Mouse (Mus musculus): ENCODE results near the gene Crybb1. TPM values are rescaled to one million over a fixed set of nuclear protein-coding genes. Genes with fewer than 3 reads are reported as not detected.

Gene Crybb1
- total RNA-seq, 2 experiments from 2014 or later, result 3.5 to 5.6 TPM

- DNase-seq, result no peak
- intact Hi-C loops (cut with DNase I), result loop anchor here (10.0 kb wide), 1 partner anchor 179 kb away; no protein-coding TSS in a partner anchor
Measured at GRCm38 (mm10) chr5:112235806-112236205, 19.8 kb upstream of the Crybb1 start.

GRCm38 (mm10) chr5:112236631-112237030, 19.0 kb upstream of the Crybb1 start:
- DNase-seq, result no peak
- intact Hi-C loops (cut with DNase I), result loop anchor here (10.0 kb wide), 1 partner anchor 178 kb away; no protein-coding TSS in a partner anchor

- intact Hi-C loops (cut with DNase I), result loop anchor here (10.0 kb wide), 1 partner anchor 177 kb away; no protein-coding TSS in a partner anchor
- peak; percentile 91 for DNase-seq
Measured at GRCm38 (mm10) chr5:112237439-112237838, 18.2 kb upstream of the Crybb1 start.

- intact Hi-C loops (cut with DNase I), result loop anchor here (10.0 kb wide), 1 partner anchor 177 kb away; no protein-coding TSS in a partner anchor
- DNase-seq, result peak; percentile 67
Measured at GRCm38 (mm10) chr5:112237866-112238570, 17.6 kb upstream of the Crybb1 start.

GRCm38 (mm10) chr5:112238781-112239482, 16.7 kb upstream of the Crybb1 start:
- intact Hi-C loops (cut with DNase I), result loop anchor here (10.0 kb wide), 1 partner anchor 176 kb away; no protein-coding TSS in a partner anchor
- DNase-seq, result peak; percentile 73

- DNase-seq, result peak; percentile 92
- intact Hi-C loops (cut with DNase I), result loop anchor here (5.0 kb wide), 1 partner anchor 97 kb away; no protein-coding TSS in a partner anchor
Measured at GRCm38 (mm10) chr5:112240761-112241160, 14.9 kb upstream of the Crybb1 start.

- intact Hi-C loops (cut with DNase I), result loop anchor here (5.0 kb wide), 1 partner anchor 95 kb away; no protein-coding TSS in a partner anchor
- no peak for DNase-seq
Measured at GRCm38 (mm10) chr5:112241849-112242248, 13.8 kb upstream of the Crybb1 start.

- intact Hi-C loops (cut with DNase I), result loop anchor here (5.0 kb wide), 1 partner anchor 95 kb away; no protein-coding TSS in a partner anchor
- DNase-seq, result no peak
Measured at GRCm38 (mm10) chr5:112242361-112242778, 13.2 kb upstream of the Crybb1 start.

GRCm38 (mm10) chr5:112243041-112243440, 12.6 kb upstream of the Crybb1 start:
- no peak for DNase-seq
- intact Hi-C loops (cut with DNase I), result loop anchor here (5.0 kb wide), 1 partner anchor 94 kb away; no protein-coding TSS in a partner anchor

GRCm38 (mm10) chr5:112243539-112244274, 11.9 kb upstream of the Crybb1 start:
- DNase-seq, result no peak
- intact Hi-C loops (cut with DNase I), result loop anchor here (5.0 kb wide), 1 partner anchor 94 kb away; no protein-coding TSS in a partner anchor

GRCm38 (mm10) chr5:112244275-112244562, 11.4 kb upstream of the Crybb1 start:
- no peak for DNase-seq
- intact Hi-C loops (cut with DNase I), result loop anchor here (5.0 kb wide), 1 partner anchor 93 kb away; no protein-coding TSS in a partner anchor

GRCm38 (mm10) chr5:112244890-112245615, 10.6 kb upstream of the Crybb1 start:
- DNase-seq, result no peak
- intact Hi-C loops (cut with DNase I), result loop anchor here (5.0 kb wide), 1 partner anchor 92 kb away; no protein-coding TSS in a partner anchor

- DNase-seq, result no peak
- intact Hi-C loops (cut with DNase I), result no loop called here
Measured at GRCm38 (mm10) chr5:112247399-112247798, 8.2 kb upstream of the Crybb1 start.

- intact Hi-C loops (cut with DNase I), result no loop called here
Measured at GRCm38 (mm10) chr5:112249106-112249505, 6.5 kb upstream of the Crybb1 start.

GRCm38 (mm10) chr5:112252400-112252799, 3.2 kb upstream of the Crybb1 start, which contains the start of gene Cryba4:
TSS of gene Cryba4 (minus strand) at chr5:112252518.
- intact Hi-C loops (cut with DNase I), result no loop called here
- DNase-seq, result no peak

More at GRCm38 (mm10) chr5:112249106-112249505, 6.5 kb upstream of the Crybb1 start:
- DNase-seq, result no peak

GRCm38 (mm10) chr5:112253169-112253568, 2.4 kb upstream of the Crybb1 start:
- DNase-seq, result no peak
- intact Hi-C loops (cut with DNase I), result no loop called here

GRCm38 (mm10) chr5:112254282-112254806, 1.3 kb upstream of the Crybb1 start:
- peak; percentile 71 for DNase-seq
- intact Hi-C loops (cut with DNase I), result no loop called here

GRCm38 (mm10) chr5:112256457-112256856, 842 bp downstream of the Crybb1 start:
- intact Hi-C loops (cut with DNase I), result no loop called here

GRCm38 (mm10) chr5:112257896-112258295, 2.3 kb downstream of the Crybb1 start:
- intact Hi-C loops (cut with DNase I), result no loop called here
- DNase-seq, result no peak

More at GRCm38 (mm10) chr5:112256457-112256856, 842 bp downstream of the Crybb1 start:
- peak; percentile 53 for DNase-seq

Data from left cerebral cortex, postnatal 4 days (tissue).